Mouse (Mus musculus): ENCODE measurements around the gene Sparcl1.

DNA sequence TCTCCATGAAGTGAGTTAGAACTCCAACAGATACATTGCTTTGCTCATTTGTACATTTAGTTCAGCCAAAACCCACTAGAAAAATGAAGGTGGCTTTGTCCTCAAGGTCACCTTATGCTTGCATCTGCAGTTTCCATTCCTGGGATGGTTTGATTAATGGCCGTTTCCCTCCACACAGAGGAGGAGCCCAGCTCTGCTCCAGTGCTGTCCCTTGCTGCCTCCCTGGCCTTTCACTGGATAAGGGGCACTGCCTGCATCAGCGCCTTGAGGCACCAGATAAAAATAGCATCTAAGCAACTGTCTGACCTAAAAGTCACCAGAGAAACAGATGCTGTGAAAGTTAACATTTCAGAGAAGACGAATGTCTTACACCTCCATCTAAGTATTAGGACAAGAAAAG is 4.0 kb downstream of the Sparcl1 start:
- TF ChIP-seq CTCF (IDR thresholded peaks at IDR 0.05; ENCODE audit: low read depth) (no peak), EP300 (IDR thresholded peaks at IDR 0.05; ENCODE audit: low read depth) (no peak)
